In the genomic region with DNA sequence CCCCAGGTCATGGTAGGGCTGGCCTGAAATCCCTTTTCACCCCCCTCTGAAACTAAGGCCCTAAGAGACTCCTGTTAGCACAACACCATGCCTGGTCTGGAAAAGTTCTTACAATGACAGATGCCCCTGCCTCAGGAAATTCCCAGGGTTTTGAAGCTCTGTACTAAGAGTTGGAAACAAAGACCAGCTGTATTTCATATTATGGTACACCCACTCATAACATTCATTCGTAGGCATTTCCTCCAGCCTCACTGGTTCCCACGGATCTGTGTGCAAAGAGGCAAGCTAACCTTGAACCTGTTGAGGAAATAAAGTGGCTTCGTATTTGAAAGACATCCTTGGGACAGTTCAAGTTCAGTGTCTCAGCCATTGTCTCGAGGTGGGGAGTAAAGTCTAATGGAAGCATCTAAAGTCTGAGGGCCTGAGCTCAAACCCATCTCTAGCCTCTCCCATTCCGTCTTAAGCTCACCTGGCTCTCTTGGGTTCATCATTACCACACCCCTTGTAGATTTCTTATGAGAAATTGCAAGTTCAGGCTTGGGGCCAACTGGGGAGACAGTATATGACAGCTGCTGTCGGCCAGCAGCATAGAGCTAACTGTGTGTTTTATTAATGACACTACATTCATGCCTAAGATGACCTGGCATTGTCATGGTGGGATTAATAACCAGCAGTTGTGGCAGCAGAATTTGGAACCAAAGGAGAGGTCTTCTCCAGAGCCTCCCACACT, we compare ENCODE assay signal across 14 mouse cellular contexts. TPM values are rescaled to one million over a fixed set of nuclear protein-coding genes. Genes with fewer than 3 reads are reported as not detected.
A peak's percentile ranks its signal among the peaks of the same experiment; 100 is the strongest.
DNase-seq lines count a peak whose midpoint lies in the region; ATAC-seq and TF ChIP-seq lines count a peak whose summit lies in the region.
"Had no signal": no experiment of that assay in that cellular context is flagged by ENCODE, and none has a peak within 500 bp of the region (broad histone marks: within the 10 kb centered on the region; RNA-seq: fewer than 3 reads in every experiment).

No protein-coding gene starts in this region.

- no peak overlapping the region for H3K9ac ChIP-seq in kidney, embryonic 15.5 days
- H3K9ac ChIP-seq in embryonic facial prominence, embryonic 14.5 days (ENCODE audit: low read depth, low read length) = no peak overlapping the region
- H3K9ac ChIP-seq in heart, postnatal 0 days (replicated peaks; ENCODE audit: low read depth, low read length) = no peak overlapping the region
- H3K9ac ChIP-seq in midbrain, embryonic 14.5 days (replicated peaks; ENCODE audit: low read length) = no peak overlapping the region
- H3K9ac ChIP-seq: hindbrain, embryonic 13.5 days; liver, embryonic 12.5 days had no signal

- peaks cover 12% of the 10 kb centered on the region for H3K36me3 ChIP-seq in kidney, embryonic 15.5 days
- no peaks in the 10 kb centered on the region for H3K36me3 ChIP-seq in embryonic facial prominence, embryonic 14.5 days (ENCODE audit: control insufficient read depth, insufficient read depth, low read length)
- peaks cover 4% of the 10 kb centered on the region for H3K36me3 ChIP-seq in heart, postnatal 0 days (replicated peaks; ENCODE audit: control insufficient read depth, insufficient read depth, low read length)
- H3K36me3 ChIP-seq in midbrain, embryonic 14.5 days (ENCODE audit: control insufficient read depth, insufficient read depth, low read length) = no peaks in the 10 kb centered on the region
- H3K36me3 ChIP-seq: hindbrain, embryonic 13.5 days had no signal

- peak; percentile 30; the same call in 1 of the 2 replicates for TF ChIP-seq EP300 in heart, postnatal 0 days (IDR thresholded peaks at IDR 0.05; ENCODE audit: low read depth)

- DNase-seq in kidney, postnatal 10 days = no peak
- DNase-seq in adipocyte (ENCODE audit: low spot score) = peak; percentile 16
- DNase-seq in embryonic facial prominence, embryonic 14.5 days (ENCODE audit: low spot score) = peak; percentile 36
- DNase-seq in heart, postnatal 0 days (ENCODE audit: low spot score) = no peak
- DNase-seq in thymus, postnatal 25 days = no peak
- no peak for DNase-seq in midbrain, embryonic 14.5 days
- DNase-seq: cerebellum, adult 9-10 months had no signal

- no peaks in the 10 kb centered on the region for H3K27me3 ChIP-seq in kidney, embryonic 15.5 days
- H3K27me3 ChIP-seq in embryonic facial prominence, embryonic 14.5 days (replicated peaks; ENCODE audit: control insufficient read depth, insufficient read depth, low read length) = no peaks in the 10 kb centered on the region
- H3K27me3 ChIP-seq in heart, postnatal 0 days (ENCODE audit: control insufficient read depth, insufficient read depth, low read length) = no peaks in the 10 kb centered on the region
- no peaks in the 10 kb centered on the region for H3K27me3 ChIP-seq in midbrain, embryonic 14.5 days (ENCODE audit: control insufficient read depth, insufficient read depth, low read length)
- H3K27me3 ChIP-seq: CH12.LX; hindbrain, embryonic 13.5 days; liver, embryonic 12.5 days had no signal

- no peak for TF ChIP-seq CTCF in heart, postnatal 0 days (IDR thresholded peaks at IDR 0.05; ENCODE audit: low read depth)

- 0 out of 2 replicates have a peak, but pooled peaks cover 21% of the 10 kb centered on the region for H3K4me1 ChIP-seq in kidney, embryonic 15.5 days
- no peaks in the 10 kb centered on the region for H3K4me1 ChIP-seq in embryonic facial prominence, embryonic 14.5 days (ENCODE audit: control insufficient read depth, insufficient read depth, low read length)
- H3K4me1 ChIP-seq in heart, postnatal 0 days (ENCODE audit: control insufficient read depth, insufficient read depth) = peaks cover 29% of the 10 kb centered on the region; the same call in 1 of the 2 replicates
- H3K4me1 ChIP-seq in midbrain, embryonic 14.5 days (ENCODE audit: control insufficient read depth, insufficient read depth, low read length) = no peaks in the 10 kb centered on the region

- no peak overlapping the region for H3K4me2 ChIP-seq in kidney, embryonic 15.5 days
- H3K4me2 ChIP-seq in embryonic facial prominence, embryonic 14.5 days (ENCODE audit: low read depth, low read length) = no peak overlapping the region
- H3K4me2 ChIP-seq in heart, postnatal 0 days (ENCODE audit: low read depth, low read length) = no peak overlapping the region
- no peak overlapping the region for H3K4me2 ChIP-seq in midbrain, embryonic 14.5 days (ENCODE audit: low read length)
- H3K4me2 ChIP-seq: hindbrain, embryonic 13.5 days; liver, embryonic 12.5 days had no signal

- H3K9me3 ChIP-seq in kidney, embryonic 15.5 days (replicated peaks) = no peaks in the 10 kb centered on the region
- no peaks in the 10 kb centered on the region for H3K9me3 ChIP-seq in embryonic facial prominence, embryonic 14.5 days (ENCODE audit: control insufficient read depth, low read length)
- H3K9me3 ChIP-seq in heart, postnatal 0 days (replicated peaks; ENCODE audit: control insufficient read depth, low read length) = no peaks in the 10 kb centered on the region
- no peaks in the 10 kb centered on the region for H3K9me3 ChIP-seq in midbrain, embryonic 14.5 days (ENCODE audit: control insufficient read depth, low read length)
- H3K9me3 ChIP-seq: hindbrain, embryonic 13.5 days; liver, embryonic 12.5 days had no signal

- no peak for ATAC-seq in kidney, embryonic 15.5 days (replicated peaks; ENCODE audit: low FRiP score)
- ATAC-seq in embryonic facial prominence, embryonic 14.5 days (ENCODE audit: low read depth) = 0 out of 2 replicates have a peak, but pooled peaks have one; percentile 5
- peak; percentile 7; the same call in 1 of the 2 replicates for ATAC-seq in heart, postnatal 0 days (ENCODE audit: insufficient read depth, low read depth)
- no peak for ATAC-seq in midbrain, embryonic 14.5 days (ENCODE audit: low FRiP score, low TSS enrichment)
- ATAC-seq in megakaryocyte-erythroid progenitor cell, adult 5-6 weeks (replicated peaks; ENCODE audit: low FRiP score, low TSS enrichment, poor library complexity, severe bottlenecking) = no peak
- ATAC-seq: forebrain, embryonic 16.5 days; liver, embryonic 12.5 days had no signal

- 68% methylated on average over 6 of the region's 6 CpGs for WGBS in kidney, embryonic 15.5 days
- whole genome bisulfite sequencing in embryonic facial prominence, embryonic 14.5 days = 74% methylated on average over 6 of the region's 6 CpGs
- 60% methylated on average over 6 of the region's 6 CpGs for WGBS in heart, postnatal 0 days
- 85% methylated on average over 6 of the region's 6 CpGs for WGBS in midbrain, embryonic 14.5 days

- H3K4me3 ChIP-seq in kidney, embryonic 15.5 days (replicated peaks) = no peak overlapping the region
- H3K4me3 ChIP-seq in embryonic facial prominence, embryonic 14.5 days (ENCODE audit: low read depth, low read length) = no peak overlapping the region
- no peak overlapping the region for H3K4me3 ChIP-seq in heart, postnatal 0 days (ENCODE audit: low read depth, low read length)
- H3K4me3 ChIP-seq in midbrain, embryonic 14.5 days (replicated peaks; ENCODE audit: low read depth, low read length) = no peak overlapping the region
- H3K4me3 ChIP-seq: hindbrain, embryonic 13.5 days; left cerebral cortex, adult 2 months; liver, embryonic 12.5 days had no signal

- 0 out of 2 replicates have a peak overlapping the region, but pooled peaks have one; percentile 49 for H3K27ac ChIP-seq in kidney, embryonic 15.5 days
- peak overlapping the region; percentile 39 for H3K27ac ChIP-seq in embryonic facial prominence, embryonic 14.5 days (replicated peaks; ENCODE audit: low read depth, low read length)
- peak overlapping the region; percentile 82 for H3K27ac ChIP-seq in heart, postnatal 0 days (ENCODE audit: low read depth)
- H3K27ac ChIP-seq in midbrain, embryonic 14.5 days (replicated peaks; ENCODE audit: low read depth, low read length) = no peak overlapping the region
- H3K27ac ChIP-seq: hindbrain, embryonic 13.5 days; left cerebral cortex, adult 2 months; liver, embryonic 12.5 days had no signal

RNA-seq across cellular contexts. Expression of a gene that starts 41.5 kb away (rescaled TPM):
- polyA plus RNA-seq in kidney, embryonic 15.5 days (2015; fragmentation: Nextera tagmentation; extraction: Ambion mirVana) = 10.0 and 10.5 TPM in 2 replicates
- 11.0 and 12.5 TPM in 2 replicates for polyA plus RNA-seq in embryonic facial prominence, embryonic 14.5 days (2014; fragmentation: Nextera tagmentation; extraction: Ambion mirVana)
- total RNA-seq in heart, postnatal 0 days (2014; rRNA removed; ENCODE audit: low replicate concordance) = 11.6 and 13.4 TPM in 2 replicates
- 4.6 TPM in 2 replicates for polyA plus RNA-seq in heart, postnatal 0 days (2015; fragmentation: Nextera tagmentation; extraction: Ambion mirVana)
- polyA plus RNA-seq in midbrain, embryonic 14.5 days (2014; fragmentation: Nextera tagmentation; extraction: Ambion mirVana) = 1.4 and 3.5 TPM in 2 replicates
- 30.2 and 32.2 TPM in 2 replicates for total RNA-seq in megakaryocyte-erythroid progenitor cell, adult 5-6 weeks (2014; fragmentation: Nextera tagmentation)
- total RNA-seq in megakaryocyte-erythroid progenitor cell, adult 5-6 weeks (2017) = 4.5 and 14.7 TPM in 2 replicates

Comparison
In these comparisons a context has a peak if more than half of its experiments do, and no peak if none do; other contexts are left out.
1. ATAC-seq: peak in embryonic facial prominence, embryonic 14.5 days (single experiment) and heart, postnatal 0 days (single experiment); none in kidney, embryonic 15.5 days (single experiment), midbrain, embryonic 14.5 days (single experiment) and megakaryocyte-erythroid progenitor cell, adult 5-6 weeks (single experiment).
2. DNase-seq: peak in adipocyte (single experiment) and embryonic facial prominence, embryonic 14.5 days (single experiment); none in kidney, postnatal 10 days (single experiment), heart, postnatal 0 days (single experiment), thymus, postnatal 25 days (single experiment) and midbrain, embryonic 14.5 days (single experiment).